Mouse (Mus musculus) common myeloid progenitor, adult 5-6 weeks (primary cell): ENCODE measurements around the gene 6430548M08Rik. TPM values are rescaled to one million over a fixed set of nuclear protein-coding genes. Genes with fewer than 3 reads are reported as not detected.

Source experiments
- ATAC-seq: replicated peaks from 2 replicates; pipeline ENCODE4 v1.8.0; 2016; ENCODE audit warnings: low read depth, mild to moderate bottlenecking, moderate TSS enrichment, inconsistent platforms; ENCODE audit not compliant: poor library complexity, severe bottlenecking
- total RNA-seq: library from RNA; stranded (forward); fragments of 200-1000, 187-1606 nt; gene quantifications from 2 replicates; pipeline ENCODE4 v1.2.3, GENCODE M21; 2017

The 6430548M08Rik gene
- total RNA-seq, 1 experiment from 2014 or later, result 9.3 TPM

DNA sequence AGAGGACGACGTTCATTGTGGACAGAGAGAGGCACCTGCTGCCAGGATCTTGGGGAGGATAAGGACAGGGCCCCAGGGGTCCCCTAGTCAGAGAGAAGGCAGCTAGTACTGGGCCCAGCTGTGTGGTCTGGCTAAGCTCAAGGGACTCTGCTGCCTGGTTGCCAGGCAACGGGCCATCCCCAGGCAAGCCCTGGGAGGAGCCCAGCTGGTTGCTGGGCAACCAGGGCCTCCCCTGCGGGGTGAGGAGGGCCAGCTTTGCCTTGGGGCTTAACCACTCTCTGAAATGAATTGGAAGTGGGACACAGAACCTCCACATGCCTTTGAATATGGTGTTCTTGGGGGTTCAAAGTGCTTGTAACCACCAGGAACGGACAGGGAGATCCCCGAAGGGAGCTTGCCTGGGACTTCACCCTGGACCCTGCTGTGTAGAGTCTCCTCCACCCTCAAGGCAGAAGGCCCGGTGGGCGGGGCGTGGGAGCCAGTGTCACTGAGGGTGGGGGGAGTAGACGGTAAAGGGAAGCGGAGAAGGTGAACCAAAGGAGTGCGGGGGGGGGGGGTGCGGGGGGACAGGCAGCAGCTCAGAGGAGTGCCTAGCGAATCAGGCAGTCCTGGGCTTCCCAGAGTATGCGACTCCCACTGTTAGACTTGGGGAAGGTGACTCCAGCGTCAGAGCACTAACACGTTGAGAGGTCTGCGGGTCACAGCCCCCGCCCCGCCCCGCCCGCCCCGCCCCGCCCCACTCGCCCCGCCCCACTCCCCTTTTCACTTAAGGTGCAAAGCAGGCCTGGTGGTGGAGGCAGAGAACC lies 63.6 kb downstream of the 6430548M08Rik start, which contains the start of gene Fam92b:
Gene Fam92b, minus strand, starts transcription at position 149 of the 806 bp plus-strand sequence.
- peak; percentile 46 for ATAC-seq

DNA sequence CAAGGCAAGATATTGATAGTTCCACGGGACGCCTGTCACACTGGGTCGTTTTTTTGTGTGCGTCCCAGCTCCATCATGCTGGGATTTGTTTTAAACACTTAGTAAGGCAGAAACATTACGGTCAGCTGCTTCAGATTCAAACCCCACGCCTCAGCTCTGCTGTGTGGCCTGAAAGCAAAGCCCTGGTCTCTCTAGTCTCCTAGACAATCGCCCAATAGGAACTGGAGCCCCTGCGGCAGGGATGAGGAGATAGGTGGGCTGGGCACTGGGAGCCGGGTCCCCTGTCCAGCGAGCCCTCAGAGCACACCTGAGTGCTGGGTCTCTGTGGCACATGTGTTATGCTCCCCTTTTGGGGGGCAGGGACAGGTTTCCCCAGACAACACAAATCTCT lies 64.2 kb downstream of the 6430548M08Rik start:
- no peak for ATAC-seq

DNA sequence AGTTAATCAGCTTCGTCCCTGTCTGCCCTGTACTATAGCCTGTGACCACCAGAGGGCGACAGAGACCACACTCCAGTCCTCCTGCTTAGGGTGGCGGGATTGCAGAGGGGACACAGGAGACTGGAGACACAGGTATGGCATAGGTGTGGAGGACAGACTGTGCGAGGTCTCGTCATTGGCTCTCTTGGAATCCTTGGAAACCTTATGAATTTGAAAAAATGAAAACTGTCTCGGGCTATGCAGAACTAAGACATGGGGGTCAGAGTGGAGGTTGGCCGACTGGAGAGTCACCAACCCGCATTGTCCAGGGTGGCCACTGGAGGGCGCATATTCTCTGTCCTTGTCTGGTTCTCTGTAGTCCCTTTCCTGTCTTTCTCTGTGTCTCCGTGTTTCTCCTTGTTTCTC lies 65.1 kb downstream of the 6430548M08Rik start:
- ATAC-seq, result peak; percentile 82

DNA sequence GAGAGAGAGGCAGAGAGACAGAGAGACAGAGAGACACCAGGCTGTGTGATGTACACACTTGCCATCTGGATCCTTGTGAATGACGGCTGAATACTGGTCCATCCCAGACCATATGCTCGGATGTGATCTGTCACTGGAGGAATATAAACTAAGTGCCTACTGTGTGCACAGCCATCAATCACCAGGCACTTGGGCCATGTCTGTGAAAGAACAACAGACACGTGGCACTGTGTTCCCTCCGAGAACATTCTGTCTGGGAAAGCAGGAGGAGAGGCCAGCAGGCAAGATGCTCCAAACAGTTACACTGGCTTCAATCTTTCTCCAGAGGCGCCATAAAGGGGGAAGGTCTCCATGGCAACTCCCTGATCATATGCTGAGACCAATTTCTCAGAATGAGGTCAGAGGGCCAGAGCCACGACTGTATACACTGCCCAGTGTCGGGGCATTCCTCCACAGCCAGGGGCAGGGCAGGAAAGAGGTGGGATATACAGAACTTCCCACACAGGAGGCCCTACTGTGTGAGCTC lies 66.6 kb downstream of the 6430548M08Rik start:
- no peak for ATAC-seq

DNA sequence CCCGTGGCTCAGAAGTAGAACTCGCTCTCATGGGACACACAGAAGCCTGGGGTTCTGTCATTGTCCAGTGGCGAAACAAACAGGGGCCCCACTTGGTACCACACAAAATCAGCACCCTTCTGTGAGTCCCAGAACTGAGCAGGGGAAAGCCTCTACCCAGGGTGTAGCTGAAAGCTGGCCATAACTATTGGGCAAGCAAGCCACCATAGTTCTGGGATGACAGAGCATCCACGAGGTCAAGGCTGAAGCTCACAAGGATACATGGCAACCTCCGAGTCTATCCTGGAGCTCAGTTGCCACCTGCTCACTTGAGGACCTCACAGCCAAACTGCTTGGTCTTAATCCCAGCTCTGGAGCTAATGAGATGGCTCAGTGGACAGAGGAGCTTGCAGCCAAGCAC lies 67.3 kb downstream of the 6430548M08Rik start:
- no peak for ATAC-seq

DNA sequence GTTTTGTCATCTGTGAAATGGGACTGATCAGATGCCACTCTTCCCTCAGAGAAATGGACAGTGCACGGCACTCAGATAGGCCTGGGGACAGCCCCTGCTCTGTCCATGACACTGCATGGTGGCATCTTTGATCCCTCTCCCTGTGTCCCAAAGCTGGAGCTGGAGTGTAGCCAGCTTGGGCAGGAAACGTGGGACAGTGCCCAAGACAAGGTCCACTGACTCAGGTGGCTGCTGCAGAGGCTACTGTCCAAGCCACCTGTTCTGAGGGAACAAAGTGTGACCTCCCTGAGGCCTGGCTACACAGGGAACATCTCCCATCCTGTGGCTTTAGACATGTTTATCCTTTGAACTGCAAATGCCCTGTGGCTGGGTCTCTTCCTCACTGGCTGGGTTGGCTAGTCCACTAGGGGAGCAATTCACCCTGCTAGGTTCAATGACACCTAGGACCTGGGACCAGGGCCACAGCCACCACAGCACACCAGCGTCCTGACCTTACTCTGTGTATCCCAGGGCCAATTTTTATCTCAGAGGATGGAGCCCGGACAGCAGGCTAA lies 68.0 kb downstream of the 6430548M08Rik start:
- no peak for ATAC-seq

DNA sequence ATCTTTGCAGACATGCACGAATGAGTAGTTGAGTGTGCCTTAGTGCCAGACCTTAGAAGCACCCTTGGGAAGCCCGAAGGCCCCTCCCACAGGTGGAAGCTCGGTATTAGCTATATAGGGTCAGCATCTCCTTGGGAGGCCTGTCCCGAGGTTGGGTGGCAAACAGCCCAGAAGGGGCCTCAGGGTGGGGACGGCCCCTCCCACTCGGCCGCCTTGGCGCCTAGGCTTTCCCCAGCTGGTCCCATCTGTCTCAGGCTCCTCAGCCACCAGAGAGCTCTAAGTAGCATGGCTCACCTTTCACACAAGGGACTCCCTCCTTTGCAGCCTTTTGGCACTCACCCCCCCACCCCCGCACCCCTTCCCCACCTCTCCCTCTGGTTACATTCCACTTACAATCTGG lies 70.4 kb downstream of the 6430548M08Rik start:
- ATAC-seq, result no peak

DNA sequence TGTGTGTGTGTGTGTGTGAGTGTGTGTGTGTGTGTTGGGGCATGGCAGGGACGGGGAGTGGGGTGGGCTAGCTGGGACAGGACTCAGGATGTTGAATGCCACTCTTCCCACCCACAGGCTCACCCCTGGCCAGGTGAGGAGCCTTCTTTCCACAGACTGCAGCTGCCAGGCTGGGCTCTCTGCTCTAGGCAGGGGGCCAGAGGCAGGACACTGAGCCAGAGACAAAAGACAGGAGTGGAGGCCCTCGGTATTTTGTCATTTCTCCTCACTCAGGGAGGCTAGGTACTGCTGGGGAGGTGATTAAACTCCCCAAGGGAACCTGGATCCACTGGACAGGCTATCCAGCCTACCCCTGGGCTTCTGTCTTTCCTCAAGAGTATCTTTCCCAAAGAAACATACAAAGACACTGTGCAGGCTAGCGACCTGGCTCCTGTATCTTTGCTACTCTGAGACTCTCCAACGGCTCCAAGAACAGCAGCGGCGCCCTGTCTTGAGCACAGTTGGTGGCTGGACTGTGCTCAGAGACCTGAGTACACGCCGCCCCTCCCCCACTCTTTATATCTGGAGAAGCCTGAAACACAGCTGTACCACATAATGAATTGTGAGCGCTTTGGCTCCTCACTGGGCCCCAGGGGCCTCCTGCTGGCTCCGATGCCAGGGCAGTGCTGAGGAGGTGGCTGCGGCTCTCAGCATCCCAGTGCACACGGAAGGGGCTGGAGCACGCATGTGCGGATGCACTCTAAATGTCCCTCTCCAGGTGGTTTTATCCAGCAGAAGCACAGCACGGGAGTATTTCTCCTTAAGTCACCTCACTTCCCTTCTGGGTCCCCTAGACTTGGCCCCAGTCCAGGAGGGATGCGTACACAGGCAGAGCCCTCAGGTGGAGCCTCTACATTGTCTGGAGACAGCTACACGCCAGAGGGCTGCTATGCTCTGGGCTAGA lies 71.2 kb downstream of the 6430548M08Rik start:
- ATAC-seq, result no peak

DNA sequence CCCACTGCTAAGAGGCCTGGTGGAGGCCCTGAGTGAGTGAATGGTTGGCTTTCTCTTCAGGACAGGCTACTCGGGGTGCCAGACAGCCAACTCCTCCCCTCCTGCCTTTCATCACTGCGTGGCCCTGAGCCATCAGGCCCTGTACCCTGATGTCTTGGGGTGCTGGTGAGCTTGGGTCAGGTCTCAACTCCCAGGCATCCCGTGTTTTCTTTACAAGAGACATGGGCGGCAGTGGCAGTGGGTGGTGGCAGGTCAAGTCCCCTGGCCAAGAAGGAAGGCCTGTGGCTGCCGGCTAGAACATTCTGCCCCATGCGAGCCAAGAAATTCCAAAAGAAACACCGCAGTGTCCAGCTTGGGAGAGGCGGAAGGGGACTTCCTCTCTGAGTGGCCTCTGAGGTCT lies 72.5 kb downstream of the 6430548M08Rik start:
- ATAC-seq, result no peak

DNA sequence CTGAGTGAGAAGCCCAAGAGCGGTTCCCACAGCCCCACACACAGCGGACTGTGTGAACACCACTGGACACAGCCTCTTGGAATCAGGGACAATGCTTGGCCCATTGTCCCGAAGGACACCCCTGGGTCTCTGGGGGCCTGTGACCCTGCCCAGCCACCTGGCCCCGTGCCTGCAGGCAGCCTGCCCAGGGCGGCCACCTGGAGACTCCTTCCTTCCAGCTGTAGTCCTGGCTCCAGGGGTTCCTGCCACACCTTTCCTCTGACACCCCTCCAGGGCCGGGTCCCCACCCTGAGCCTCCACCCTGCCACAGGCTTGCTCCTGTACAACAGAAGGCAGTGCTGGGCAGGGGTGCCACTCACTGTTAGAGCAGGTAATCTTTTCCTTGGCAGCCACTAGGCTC lies 74.6 kb downstream of the 6430548M08Rik start:
- no peak for ATAC-seq

DNA sequence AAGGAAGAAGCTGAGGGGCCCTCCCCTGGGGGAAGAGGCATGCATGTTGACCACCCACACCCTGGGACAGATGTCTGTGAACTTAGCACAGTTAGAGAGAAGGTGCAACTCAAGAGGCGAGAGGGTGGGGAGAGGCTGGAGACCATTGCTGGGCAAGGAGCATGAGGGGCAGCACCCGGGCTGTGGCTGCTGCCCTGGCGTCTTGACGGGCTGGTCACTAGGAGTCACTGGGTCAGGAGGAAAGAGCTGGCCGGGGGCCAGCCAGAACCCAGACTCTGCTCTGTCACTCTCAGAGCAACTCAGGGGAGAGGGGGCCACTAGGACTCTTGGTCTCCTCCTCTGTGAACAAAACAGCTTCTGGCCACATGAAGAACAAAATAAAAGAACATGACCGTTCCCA lies 75.5 kb downstream of the 6430548M08Rik start:
- ATAC-seq, result no peak

DNA sequence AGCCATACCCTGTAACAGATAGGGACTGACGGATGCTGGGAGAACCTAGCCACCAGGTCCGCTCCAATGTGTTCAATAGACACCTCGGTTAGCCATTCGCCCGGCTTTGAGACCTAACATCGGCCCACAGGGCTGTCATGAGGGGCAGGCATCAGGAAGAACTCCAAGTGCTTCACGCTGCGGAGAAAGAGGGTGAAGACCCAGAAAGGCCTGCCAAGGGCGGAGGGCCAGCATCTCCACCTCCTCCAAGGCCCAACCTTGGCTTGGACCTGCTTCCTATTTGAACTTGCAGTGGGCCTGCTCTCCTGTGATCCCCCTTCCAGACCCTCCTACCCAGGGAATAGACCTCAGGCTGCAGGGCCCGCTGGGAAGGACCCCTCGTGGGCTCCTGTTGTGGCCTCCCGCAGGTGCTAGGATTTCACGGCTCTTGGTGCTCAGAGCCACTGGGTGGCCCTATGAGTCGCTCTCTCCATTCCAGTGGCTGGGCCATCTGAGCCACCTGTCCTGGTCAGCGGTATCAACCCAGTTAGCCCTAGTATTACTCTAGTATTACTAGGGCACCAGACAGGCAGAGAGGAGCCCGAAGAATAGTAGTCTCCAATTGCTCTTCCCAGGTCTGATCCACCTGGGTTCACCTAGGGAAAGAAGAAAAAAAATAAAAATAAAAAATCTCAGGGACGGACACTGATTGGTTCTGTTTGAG lies 76.3 kb downstream of the 6430548M08Rik start:
- no peak for ATAC-seq

DNA sequence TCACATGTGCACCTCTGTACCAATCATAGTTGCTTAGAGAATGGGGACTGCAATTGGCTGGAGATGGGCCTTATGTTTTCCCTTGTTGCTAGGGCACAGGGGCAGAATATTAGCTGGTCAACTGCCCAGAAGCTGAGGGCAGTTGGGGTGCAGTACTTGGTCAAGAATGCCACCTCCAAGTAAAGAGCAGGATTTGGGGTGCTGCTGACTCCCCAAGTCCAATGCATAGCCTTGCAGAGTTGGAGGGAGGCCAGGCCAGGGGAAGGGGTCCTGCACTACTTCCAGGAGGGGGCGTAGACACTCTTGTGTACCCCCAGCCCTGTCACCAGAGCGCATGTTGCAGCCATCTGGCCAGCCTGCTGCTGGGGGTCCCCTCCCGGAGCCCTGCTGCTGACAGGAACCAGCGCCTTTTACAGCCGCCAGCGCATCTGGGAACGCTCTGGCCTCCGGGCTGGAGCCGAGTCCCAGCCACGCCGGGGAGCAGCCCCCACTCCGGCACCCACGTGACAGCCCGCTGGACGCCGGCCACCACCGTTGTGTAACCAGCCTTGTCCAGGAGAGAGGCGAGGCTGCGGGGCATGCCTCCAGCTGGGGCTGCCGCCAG lies 77.0 kb downstream of the 6430548M08Rik start:
- ATAC-seq, result no peak

DNA sequence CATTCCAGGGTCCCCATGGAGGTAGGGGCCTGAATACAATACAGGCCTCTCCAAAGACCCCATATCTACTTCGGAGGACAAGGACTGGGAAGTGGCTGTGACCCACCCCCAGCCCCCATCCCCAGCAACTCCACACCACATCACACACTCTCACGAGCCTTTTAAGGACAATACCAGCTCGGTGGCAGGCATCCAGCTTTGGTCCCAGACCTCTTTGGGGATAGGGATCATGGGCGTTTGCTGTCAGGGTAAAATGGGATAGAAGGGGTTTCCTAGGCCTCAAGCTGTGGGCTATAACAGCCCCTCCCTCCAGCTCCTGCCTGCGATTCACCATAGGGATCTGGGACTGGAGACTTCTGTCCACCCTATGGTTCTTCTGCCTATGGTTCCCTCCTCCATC lies 77.7 kb downstream of the 6430548M08Rik start:
- ATAC-seq, result no peak

DNA sequence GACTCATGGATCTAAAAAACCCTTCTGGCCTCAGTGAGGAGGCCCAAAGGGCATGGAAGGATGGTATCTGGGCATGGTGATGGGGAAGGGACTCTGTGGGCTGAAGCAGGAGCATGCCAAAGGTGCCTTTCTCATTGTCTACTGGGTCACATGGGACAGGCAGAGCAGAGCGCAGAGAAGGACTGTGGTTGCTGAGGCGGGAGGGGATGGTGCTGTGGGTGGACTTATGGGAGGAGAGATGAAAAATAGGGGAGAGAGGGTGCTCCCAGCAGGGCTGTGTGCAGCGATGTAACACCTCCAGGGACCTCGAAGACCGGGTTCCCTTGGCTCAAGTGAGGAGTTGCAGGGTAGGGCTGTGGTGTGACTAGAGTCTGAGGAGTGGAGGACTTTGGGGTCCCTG lies 78.2 kb downstream of the 6430548M08Rik start:
- ATAC-seq, result no peak

DNA sequence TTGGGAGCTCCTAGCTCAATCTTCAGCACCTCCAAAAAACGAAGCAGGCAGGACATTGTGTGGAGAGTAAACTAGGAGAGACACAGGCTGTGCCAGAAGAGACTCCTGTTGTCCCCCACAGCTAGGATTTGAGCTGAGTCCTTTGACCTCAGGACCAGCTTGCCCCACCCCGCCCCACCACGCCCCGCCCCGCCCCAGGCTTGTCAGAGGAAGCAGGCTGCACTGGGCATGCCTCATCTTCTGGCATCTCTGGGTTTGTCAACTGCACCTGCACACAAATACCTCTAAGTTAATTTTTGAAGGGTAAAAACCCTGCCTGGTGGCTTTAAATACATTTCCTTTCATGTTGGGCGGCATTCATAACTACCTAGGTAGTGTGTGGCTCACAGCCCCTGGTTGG lies 87.4 kb downstream of the 6430548M08Rik start:
- ATAC-seq, result no peak

DNA sequence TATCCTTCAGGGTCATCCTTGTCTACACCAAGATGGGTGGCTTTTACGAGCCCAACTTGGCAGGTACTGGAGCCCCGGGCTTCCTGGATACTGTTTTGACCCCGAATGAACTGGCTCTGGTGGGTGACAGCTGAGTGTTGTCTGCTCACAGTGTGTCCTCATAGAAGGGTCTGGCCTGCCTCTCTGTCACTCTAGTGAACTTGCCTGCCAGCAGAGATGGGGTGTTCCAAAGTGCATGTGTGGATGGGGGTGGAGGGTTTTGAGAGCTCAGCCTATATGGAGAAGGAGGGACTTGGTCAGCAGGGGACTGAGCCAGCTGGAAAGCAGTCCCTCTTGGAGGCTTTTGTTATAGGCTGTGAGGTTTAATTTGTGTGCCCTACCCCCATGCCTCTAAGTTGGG lies 88.6 kb downstream of the 6430548M08Rik start:
- ATAC-seq, result no peak

DNA sequence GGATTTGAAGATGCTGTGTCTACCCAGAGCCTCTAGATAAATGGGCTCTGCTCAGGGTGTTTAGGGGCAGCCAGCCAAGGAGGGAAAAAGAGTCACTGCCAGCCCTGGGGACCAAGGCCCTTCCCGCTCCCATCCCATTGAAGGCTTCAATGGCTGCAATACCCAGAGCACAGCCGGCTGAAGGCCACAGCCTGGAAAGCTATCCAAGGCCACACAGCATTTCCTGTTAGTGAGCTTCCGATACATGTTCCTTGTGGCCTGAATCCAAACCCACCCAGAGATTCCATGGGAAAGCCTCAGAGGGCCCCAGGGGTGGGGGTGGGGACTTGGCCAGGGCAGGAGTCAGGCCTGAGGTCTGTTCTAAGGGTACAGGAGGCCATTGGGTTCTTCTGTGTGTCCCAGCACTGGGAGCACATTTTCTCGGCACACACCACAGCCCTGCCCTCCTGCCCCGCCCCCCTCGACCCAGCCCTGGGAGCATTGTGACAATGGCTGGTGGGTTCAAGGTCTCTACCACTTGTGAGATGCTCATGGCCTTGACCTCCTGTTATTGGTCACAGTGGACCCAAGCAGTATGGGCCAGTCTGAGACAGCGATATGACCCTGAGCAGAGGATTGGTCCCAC lies 90.9 kb downstream of the 6430548M08Rik start:
- no peak for ATAC-seq

DNA sequence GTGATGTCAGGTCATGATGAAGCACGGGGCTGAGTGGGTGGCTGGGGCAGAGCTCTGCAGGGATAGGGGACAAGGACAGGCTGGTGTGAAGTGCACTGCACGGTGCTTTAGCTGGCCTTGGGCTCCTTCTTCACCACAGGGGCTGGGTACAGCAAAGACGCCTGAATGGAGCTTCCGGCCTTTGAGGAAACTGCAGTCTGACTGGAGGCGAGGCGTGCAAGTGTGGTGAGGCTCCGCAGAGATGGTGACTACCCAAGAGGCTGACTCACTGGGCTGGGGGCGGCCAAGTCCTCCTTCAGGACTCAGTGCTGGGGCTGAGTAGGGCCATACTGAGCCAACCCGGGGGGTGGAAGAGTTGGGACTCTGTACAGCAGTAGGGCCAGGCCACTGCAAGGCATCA lies 92.0 kb downstream of the 6430548M08Rik start:
- ATAC-seq, result peak; percentile 52; the same call in 1 of the 2 replicates
